Mouse (Mus musculus) forebrain, embryonic 14.5 days (tissue): ENCODE measurements at regions not wholly inside any gene's neighbourhood (a gene's known extent, or its start where the extent isn't known, plus 50 kb on each side); places are given as distances from the start of the nearest gene placed in this dataset.

Source experiments
- ATAC-seq: fragments of 200-750 bp; cut with Nextera tagmentation; 2 replicates; pipeline ENCODE4 v1.8.0; 2017; ENCODE audit warnings: mild to moderate bottlenecking, moderate library complexity
- DNase-seq: peaks from one replicate; pipeline ENCODE4 v3.0.0-alpha.2; 2015; ENCODE audit warnings: low spot score
- H3K27ac ChIP-seq: fragments of 300-500 bp; sonication (generic); 2 replicates; pipeline ENCODE4 v1.5.1; 2014; ENCODE audit warnings: low read depth, mild to moderate bottlenecking, control low read depth, low read length, moderate library complexity
- H3K27me3 ChIP-seq: fragments of 300-500 bp; sonication (generic); replicated peaks from 2 replicates; pipeline ENCODE4 v1.6.1; 2014; ENCODE audit warnings: low read length, control low read depth, mixed read lengths; ENCODE audit not compliant: control insufficient read depth, insufficient read depth
- H3K36me3 ChIP-seq: fragments of 300-500 bp; sonication (generic); 2 replicates; pipeline ENCODE4 v1.6.1; 2014; ENCODE audit warnings: low read length, control low read depth; ENCODE audit not compliant: control insufficient read depth, insufficient read depth
- H3K4me1 ChIP-seq: fragments of 300-500 bp; sonication (generic); 2 replicates; pipeline ENCODE4 v1.6.1; 2014; ENCODE audit warnings: antibody characterized with exemption, low read length, control low read depth; ENCODE audit not compliant: control insufficient read depth, insufficient read depth
- H3K4me2 ChIP-seq: fragments of 300-500 bp; sonication (generic); 2 replicates; pipeline ENCODE4 v1.6.1; 2014; ENCODE audit warnings: mild to moderate bottlenecking, control low read depth, low read length
- H3K4me3 ChIP-seq: fragments of 300-500 bp; sonication (generic); 2 replicates; pipeline ENCODE4 v1.5.1; 2014; ENCODE audit warnings: low read depth, low read length, control low read depth
- H3K9ac ChIP-seq: fragments of 300-500 bp; sonication (generic); 2 replicates; pipeline ENCODE4 v1.6.1; 2014; ENCODE audit warnings: mild to moderate bottlenecking, low read length, control low read depth, moderate library complexity
- H3K9me3 ChIP-seq: fragments of 300-500 bp; sonication (generic); replicated peaks from 2 replicates; pipeline ENCODE4 v1.6.1; 2016; ENCODE audit warnings: low read length, control low read depth, mixed read lengths; ENCODE audit not compliant: control insufficient read depth
- WGBS: fragments of 180-500 bp; shearing (Covaris S2); extraction: QIAGEN DNeasy Blood & Tissue Kit; methylation state at CpG from one replicate; pipeline ENCODE4 v1.1.7; 2014; 5-methylcytosine and 5-hydroxymethylcytosine counted together

- no peak overlapping the region for H3K4me2 ChIP-seq
- ATAC-seq (no peak), DNase-seq (no peak)
- no peaks in the 10 kb centered on the region for H3K27me3 ChIP-seq
- no peaks in the 10 kb centered on the region for H3K9me3 ChIP-seq
- no peak overlapping the region for H3K4me3 ChIP-seq
- no peak overlapping the region for H3K27ac ChIP-seq
- 71% methylated on average over 2 of the region's 2 CpGs for WGBS
- H3K9ac ChIP-seq = no peak overlapping the region
- no peaks in the 10 kb centered on the region for H3K36me3 ChIP-seq
- no peaks in the 10 kb centered on the region for H3K4me1 ChIP-seq
Measured at GRCm38 (mm10) chr12:59834809-59835208, 615.3 kb upstream of the Fbxo33 start.

- WGBS = 69% methylated on average over 3 of the region's 3 CpGs
- Histone ChIP-seq H3K27me3 (no peaks in the 10 kb centered on the region), H3K4me2 (no peak overlapping the region), H3K4me1 (no peaks in the 10 kb centered on the region), H3K9ac (no peak overlapping the region), H3K36me3 (no peaks in the 10 kb centered on the region), H3K27ac (no peak overlapping the region), H3K9me3 (no peaks in the 10 kb centered on the region), H3K4me3 (no peak overlapping the region)
- ATAC-seq = no peak
- no peak for DNase-seq
Measured at GRCm38 (mm10) chr12:59822918-59823317, 603.4 kb upstream of the Fbxo33 start.

GRCm38 (mm10) chr12:59822435-59822834 lies 602.9 kb upstream of the Fbxo33 start:
- Histone ChIP-seq H3K36me3 (no peaks in the 10 kb centered on the region), H3K4me2 (no peak overlapping the region), H3K9ac (no peak overlapping the region), H3K4me1 (no peaks in the 10 kb centered on the region), H3K27ac (no peak overlapping the region), H3K9me3 (no peaks in the 10 kb centered on the region), H3K4me3 (no peak overlapping the region), H3K27me3 (no peaks in the 10 kb centered on the region)
- DNase-seq (no peak), ATAC-seq (no peak)
- WGBS = 60% methylated on average over 2 of the region's 2 CpGs

GRCm38 (mm10) chr12:59821698-59822097 lies 602.2 kb upstream of the Fbxo33 start:
- Histone ChIP-seq H3K4me1 (no peaks in the 10 kb centered on the region), H3K9ac (no peak overlapping the region), H3K4me2 (no peak overlapping the region), H3K36me3 (no peaks in the 10 kb centered on the region), H3K9me3 (no peaks in the 10 kb centered on the region), H3K4me3 (no peak overlapping the region), H3K27me3 (no peaks in the 10 kb centered on the region), H3K27ac (no peak overlapping the region)
- DNase-seq (no peak), ATAC-seq (no peak)
- 84% methylated on average over 2 of the region's 2 CpGs for WGBS

- DNase-seq (no peak), ATAC-seq (no peak)
- Histone ChIP-seq H3K4me1 (no peaks in the 10 kb centered on the region), H3K36me3 (no peaks in the 10 kb centered on the region), H3K4me3 (no peak overlapping the region), H3K4me2 (no peak overlapping the region), H3K27ac (no peak overlapping the region), H3K9ac (no peak overlapping the region), H3K9me3 (no peaks in the 10 kb centered on the region), H3K27me3 (no peaks in the 10 kb centered on the region)
- WGBS = 82% methylated on average over 4 of the region's 4 CpGs
Measured at GRCm38 (mm10) chr12:59815965-59816364, 596.4 kb upstream of the Fbxo33 start.

- H3K4me2 ChIP-seq = no peak overlapping the region
- H3K9me3 ChIP-seq = no peaks in the 10 kb centered on the region
- H3K27me3 ChIP-seq = no peaks in the 10 kb centered on the region
- ATAC-seq = no peak
- no peak overlapping the region for H3K4me3 ChIP-seq
- DNase-seq = no peak
- no peak overlapping the region for H3K9ac ChIP-seq
- no peaks in the 10 kb centered on the region for H3K4me1 ChIP-seq
- H3K36me3 ChIP-seq = no peaks in the 10 kb centered on the region
- WGBS = 86% methylated on average over 13 of the region's 13 CpGs
- no peak overlapping the region for H3K27ac ChIP-seq
Measured at GRCm38 (mm10) chr12:59814356-59814755, 594.8 kb upstream of the Fbxo33 start.

GRCm38 (mm10) chr12:59809224-59809623 lies 589.7 kb upstream of the Fbxo33 start:
- Histone ChIP-seq H3K9me3 (no peaks in the 10 kb centered on the region), H3K4me1 (no peaks in the 10 kb centered on the region), H3K9ac (no peak overlapping the region), H3K4me2 (no peak overlapping the region), H3K27ac (no peak overlapping the region), H3K27me3 (no peaks in the 10 kb centered on the region), H3K36me3 (no peaks in the 10 kb centered on the region), H3K4me3 (no peak overlapping the region)
- ATAC-seq (peak; percentile 58; the same call in 1 of the 2 replicates), DNase-seq (peak; percentile 22)
- 18% methylated on average over 2 of the region's 2 CpGs for WGBS

GRCm38 (mm10) chr12:59798051-59798450 lies 578.5 kb upstream of the Fbxo33 start:
- WGBS = 54% methylated on average over 3 of the region's 3 CpGs
- no peaks in the 10 kb centered on the region for H3K4me1 ChIP-seq
- no peak overlapping the region for H3K4me2 ChIP-seq
- ATAC-seq = peak; percentile 60; the same call in 1 of the 2 replicates
- no peaks in the 10 kb centered on the region for H3K27me3 ChIP-seq
- H3K4me3 ChIP-seq = no peak overlapping the region
- H3K9ac ChIP-seq = no peak overlapping the region
- H3K27ac ChIP-seq = no peak overlapping the region
- H3K36me3 ChIP-seq = no peaks in the 10 kb centered on the region
- H3K9me3 ChIP-seq = no peaks in the 10 kb centered on the region
- peak; percentile 83 for DNase-seq

- Histone ChIP-seq H3K9ac (no peak overlapping the region), H3K4me1 (no peaks in the 10 kb centered on the region), H3K27me3 (no peaks in the 10 kb centered on the region), H3K9me3 (no peaks in the 10 kb centered on the region), H3K36me3 (no peaks in the 10 kb centered on the region), H3K4me3 (no peak overlapping the region), H3K27ac (no peak overlapping the region), H3K4me2 (no peak overlapping the region)
- 59% methylated on average over 4 of the region's 4 CpGs for whole genome bisulfite sequencing
- no peak for DNase-seq
- ATAC-seq = no peak
Measured at GRCm38 (mm10) chr12:59791473-59791872, 571.9 kb upstream of the Fbxo33 start.
